Mouse (Mus musculus): ENCODE measurements around the gene 2310061I04Rik.

- TF ChIP-seq CTCF (IDR thresholded peaks at IDR 0.05; ENCODE audit: extremely low read depth, insufficient read length, insufficient replicate concordance, low read depth, low read length), result no peak
- TF ChIP-seq POLR2A (IDR thresholded peaks at IDR 0.05; ENCODE audit: low read depth, low read length), result peak; percentile 38
Observed at GRCm38 (mm10) chr17:35917463-35918251, 20.4 kb upstream of the 2310061I04Rik start.

All from small intestine, adult 2 months (tissue).